Mouse (Mus musculus): ENCODE data around the gene Pcgf2. TPM values are rescaled to one million over a fixed set of nuclear protein-coding genes. Genes with fewer than 3 reads are reported as not detected.
A peak's percentile ranks its signal among the peaks of the same experiment; 100 is the strongest.
"Not testable (repeated sequence)": the region's sequence is repeated elsewhere in the genome, so short reads cannot be mapped to it uniquely, and the experiment has no call there.

Pcgf2 gene
- polyA plus RNA-seq, 1 experiment = 0.35 TPM

DNA sequence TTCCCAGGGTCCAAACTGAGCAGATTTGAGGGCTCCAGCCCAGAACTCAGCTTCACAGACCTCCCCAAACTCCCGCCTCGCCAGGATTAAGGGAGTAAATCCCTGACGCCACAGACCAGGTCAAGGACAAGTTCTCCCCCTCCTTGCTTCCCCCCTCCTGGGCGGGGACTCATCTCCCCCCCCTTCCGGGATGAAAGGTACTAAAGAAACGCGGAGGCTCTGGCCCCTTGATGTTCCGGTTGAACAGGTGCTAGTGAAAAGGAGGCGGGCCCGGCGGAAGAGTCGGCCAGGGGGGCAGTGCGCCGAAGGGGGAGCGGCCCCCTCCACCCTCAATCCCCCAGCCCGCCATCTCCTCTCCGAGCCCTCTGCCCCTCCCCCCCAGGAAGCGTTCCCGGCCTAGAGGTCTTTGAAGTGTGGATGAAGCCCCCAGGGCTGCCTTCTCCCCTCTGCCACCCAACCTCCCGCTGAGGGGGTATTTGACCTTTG is 38.6 kb downstream of the Pcgf2 start:
- Histone ChIP-seq H3K9me3 (ENCODE audit: control insufficient read depth, low read length) (peaks cover 7% of the 10 kb centered on the region; the same call in 1 of the 2 replicates), H3K4me1 (ENCODE audit: control insufficient read depth) (peaks cover 14% of the 10 kb centered on the region), H3K27me3 (ENCODE audit: control insufficient read depth) (peaks cover 88% of the 10 kb centered on the region), H3K36me3 (ENCODE audit: control insufficient read depth) (peaks cover 3% of the 10 kb centered on the region; the same call in 1 of the 2 replicates), H3K4me3 (replicated peaks) (no peak overlapping the region)
- TF ChIP-seq TAL1 (IDR thresholded peaks at IDR 0.05; ENCODE audit: low read length) (no peak), GATA1 (IDR thresholded peaks at IDR 0.05; ENCODE audit: low read length) (no peak)

DNA sequence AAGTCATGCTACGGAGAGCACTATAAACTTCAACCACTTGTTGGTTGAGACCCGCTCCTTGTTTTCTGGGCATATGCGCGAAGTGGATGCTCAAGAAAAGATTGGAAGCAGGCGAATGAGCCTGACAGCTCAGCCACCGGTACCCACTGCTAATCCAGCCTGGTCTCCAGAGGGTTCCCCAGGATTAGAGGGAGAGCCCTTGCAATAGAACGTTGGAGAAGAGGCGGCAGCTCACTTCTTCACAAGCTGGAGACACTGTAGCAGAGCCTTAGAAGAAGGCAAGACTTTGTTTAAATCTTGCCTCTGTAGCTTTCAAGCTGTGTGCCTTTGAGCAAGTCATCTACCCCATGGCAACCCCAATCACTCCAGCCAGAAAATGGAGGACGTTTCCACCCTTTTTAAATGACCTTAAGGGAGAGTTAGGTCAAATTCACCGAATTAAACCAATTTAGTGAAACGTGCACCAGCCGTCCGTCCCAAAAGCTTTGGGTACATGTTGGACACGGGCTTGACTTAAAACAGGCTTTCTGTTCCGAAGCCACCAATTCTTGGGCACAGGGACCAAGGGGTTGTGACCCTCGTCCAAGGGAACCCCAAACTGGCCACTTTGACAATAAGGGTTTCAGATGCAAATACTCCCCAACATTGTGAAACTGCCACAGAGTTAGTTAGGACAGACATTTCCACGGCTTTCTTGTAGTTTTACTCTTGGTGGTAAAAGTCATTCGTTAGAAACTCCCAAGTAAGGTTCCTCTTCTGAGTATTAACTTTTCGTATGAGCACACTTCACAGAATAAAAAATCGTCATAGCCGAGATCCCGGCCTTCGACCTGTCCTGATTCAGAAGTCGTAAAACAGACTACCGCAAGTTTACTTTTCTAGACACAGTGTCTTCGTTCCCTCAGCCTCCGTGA is 39.3 kb downstream of the Pcgf2 start:
- Histone ChIP-seq H3K27me3 (ENCODE audit: control insufficient read depth) (peaks cover 82% of the 10 kb centered on the region), H3K9me3 (ENCODE audit: control insufficient read depth, low read length) (peaks cover 7% of the 10 kb centered on the region; the same call in 1 of the 2 replicates), H3K36me3 (ENCODE audit: control insufficient read depth) (peaks cover 3% of the 10 kb centered on the region; the same call in 1 of the 2 replicates), H3K4me1 (ENCODE audit: control insufficient read depth) (peaks cover 14% of the 10 kb centered on the region), H3K4me3 (replicated peaks) (peak overlapping the region; percentile 62)
- no peak for TF ChIP-seq TAL1 (IDR thresholded peaks at IDR 0.05; ENCODE audit: low read length)
- TF ChIP-seq GATA1 (IDR thresholded peaks at IDR 0.05; ENCODE audit: low read length) = no peak

DNA sequence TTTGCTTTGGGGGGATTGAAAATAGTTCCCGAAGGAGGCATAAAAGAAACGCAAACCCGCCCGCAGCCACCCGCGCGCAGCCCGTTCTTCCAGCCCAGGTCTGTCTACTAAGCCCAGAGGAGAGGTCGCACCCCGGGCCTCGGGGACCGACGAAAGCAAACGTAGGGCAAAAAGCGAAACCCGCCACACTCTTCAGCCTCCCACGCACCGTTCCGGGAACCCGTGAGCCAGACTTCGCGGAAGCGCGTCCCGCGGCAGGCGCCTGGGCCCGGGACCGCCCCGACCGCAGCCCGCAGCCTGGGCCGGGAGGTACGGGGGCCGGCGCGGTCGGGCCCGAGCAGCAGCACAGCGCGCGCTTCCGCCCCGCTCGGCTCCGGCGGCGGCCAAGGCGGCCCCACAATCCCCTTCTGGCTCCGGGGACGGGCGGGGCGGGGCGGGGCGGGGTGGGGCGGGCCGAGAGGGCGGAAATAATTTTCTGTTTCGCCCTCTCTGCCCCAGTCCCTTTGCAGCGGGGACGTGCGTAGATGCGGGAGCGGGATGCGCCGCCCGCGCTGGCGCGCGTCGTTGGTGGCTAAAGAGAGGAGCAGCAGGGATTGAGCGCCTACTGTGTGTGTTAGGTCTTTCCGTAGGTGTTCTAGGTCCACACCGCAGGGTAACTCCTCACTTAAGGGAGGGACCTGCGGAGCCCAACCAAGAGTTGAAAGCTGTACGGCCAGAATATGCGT is 40.1 kb downstream of the Pcgf2 start:
- peaks cover 4% of the 10 kb centered on the region; the same call in 1 of the 2 replicates for H3K9me3 ChIP-seq (ENCODE audit: control insufficient read depth, low read length)
- peaks cover 14% of the 10 kb centered on the region for H3K4me1 ChIP-seq (ENCODE audit: control insufficient read depth)
- H3K36me3 ChIP-seq (ENCODE audit: control insufficient read depth) = no peaks in the 10 kb centered on the region
- TF ChIP-seq TAL1 (IDR thresholded peaks at IDR 0.05; ENCODE audit: low read length) (no peak), GATA1 (IDR thresholded peaks at IDR 0.05; ENCODE audit: low read length) (no peak)
- H3K27me3 ChIP-seq (ENCODE audit: control insufficient read depth) = peaks cover 74% of the 10 kb centered on the region
- peak overlapping the region; percentile 62 for H3K4me3 ChIP-seq (replicated peaks)

DNA sequence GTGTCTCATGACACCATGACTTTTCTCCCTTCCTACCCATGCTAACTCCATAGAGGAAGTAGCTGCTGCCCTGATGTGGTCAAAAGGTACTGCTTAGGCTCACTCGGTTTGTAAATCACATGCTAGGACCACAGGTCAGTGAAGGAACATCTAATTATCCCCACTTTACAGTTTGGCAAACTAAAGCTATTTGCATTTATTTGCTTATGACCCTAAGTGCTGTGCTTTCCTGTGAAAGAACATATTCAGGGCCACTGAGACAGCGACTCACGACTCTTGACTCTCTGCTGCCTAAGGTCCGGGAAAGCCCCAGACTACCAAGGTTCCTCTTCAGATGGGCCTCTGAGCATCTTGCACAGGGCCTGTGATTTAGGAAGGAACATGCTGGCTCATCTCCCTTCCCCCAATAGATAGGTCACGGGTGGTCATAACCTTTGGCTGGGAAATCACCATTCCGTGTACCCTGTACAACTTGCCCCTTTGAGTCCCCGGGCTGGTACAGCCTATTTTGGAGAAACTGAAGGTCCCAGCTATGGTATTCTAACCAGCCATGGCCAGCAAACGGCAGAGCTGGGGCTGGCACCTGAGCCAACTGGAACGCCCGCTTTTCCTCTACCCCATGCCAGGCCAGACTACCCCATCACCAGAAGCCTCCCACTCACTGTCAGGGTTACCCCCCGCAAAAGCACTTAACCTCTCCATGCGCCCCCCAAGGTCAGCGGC is 40.9 kb downstream of the Pcgf2 start:
- Histone ChIP-seq H3K4me1 (ENCODE audit: control insufficient read depth) (peaks cover 14% of the 10 kb centered on the region), H3K4me3 (replicated peaks) (peak overlapping the region; percentile 62), H3K9me3 (ENCODE audit: control insufficient read depth, low read length) (peaks cover 4% of the 10 kb centered on the region; the same call in 1 of the 2 replicates), H3K27me3 (ENCODE audit: control insufficient read depth) (peaks cover 66% of the 10 kb centered on the region), H3K36me3 (ENCODE audit: control insufficient read depth) (no peaks in the 10 kb centered on the region)
- TF ChIP-seq TAL1 (IDR thresholded peaks at IDR 0.05; ENCODE audit: low read length) (no peak), GATA1 (IDR thresholded peaks at IDR 0.05; ENCODE audit: low read length) (no peak)

DNA sequence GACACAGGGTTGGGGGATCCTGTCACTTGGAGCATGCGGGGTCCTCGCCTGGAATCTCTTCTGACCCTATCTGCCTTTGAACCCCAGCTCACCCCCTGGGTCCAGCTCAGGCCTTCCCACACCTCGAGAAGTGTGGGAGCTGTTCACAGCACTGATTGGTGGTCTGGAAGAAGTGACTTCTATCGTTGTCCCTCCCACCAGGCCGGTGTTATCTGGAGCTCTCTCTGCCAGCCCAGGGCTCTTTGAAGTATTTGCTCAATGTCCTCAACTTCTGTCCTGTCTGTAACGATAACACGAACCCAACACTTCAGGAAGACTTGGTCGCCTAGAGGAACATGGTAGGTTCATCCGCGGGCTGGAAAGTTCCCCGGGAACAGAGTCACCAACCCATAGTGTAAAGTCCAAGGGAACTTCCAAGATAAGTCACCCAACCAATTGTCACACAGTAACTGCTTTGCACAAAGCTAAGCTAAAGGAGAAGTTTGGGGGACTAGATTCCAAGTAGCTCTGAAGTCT is 41.5 kb downstream of the Pcgf2 start:
- Histone ChIP-seq H3K4me3 (replicated peaks) (no peak overlapping the region), H3K4me1 (ENCODE audit: control insufficient read depth) (peaks cover 14% of the 10 kb centered on the region), H3K27me3 (ENCODE audit: control insufficient read depth) (peaks cover 60% of the 10 kb centered on the region), H3K9me3 (ENCODE audit: control insufficient read depth, low read length) (peaks cover 4% of the 10 kb centered on the region; the same call in 1 of the 2 replicates), H3K36me3 (ENCODE audit: control insufficient read depth) (no peaks in the 10 kb centered on the region)
- TF ChIP-seq GATA1 (IDR thresholded peaks at IDR 0.05; ENCODE audit: low read length) (no peak), TAL1 (IDR thresholded peaks at IDR 0.05; ENCODE audit: low read length) (no peak)

DNA sequence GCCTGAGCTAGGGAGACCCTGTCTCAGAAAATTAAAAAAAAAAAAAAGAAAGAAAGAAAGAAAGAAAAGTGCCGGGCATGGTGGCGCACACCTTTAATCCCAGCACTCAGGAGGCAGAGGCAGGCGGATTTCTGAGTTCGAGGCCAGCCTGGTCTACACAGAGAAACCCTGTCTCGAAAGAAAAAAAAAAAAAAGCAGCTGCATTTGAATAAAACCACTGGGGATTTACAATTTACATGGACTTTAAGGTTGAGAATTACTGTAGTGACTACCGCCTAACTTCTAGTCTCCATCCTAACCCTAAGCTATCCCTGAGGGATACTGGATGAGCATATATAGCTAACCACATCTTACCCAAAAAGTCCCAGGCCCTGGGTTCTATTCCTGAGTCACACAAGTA is 42.3 kb downstream of the Pcgf2 start:
- Histone ChIP-seq H3K4me1 (ENCODE audit: control insufficient read depth) (peaks cover 14% of the 10 kb centered on the region), H3K27me3 (ENCODE audit: control insufficient read depth) (peaks cover 52% of the 10 kb centered on the region)
- H3K36me3 ChIP-seq (ENCODE audit: control insufficient read depth); H3K4me3 ChIP-seq (replicated peaks); H3K9me3 ChIP-seq (ENCODE audit: control insufficient read depth, low read length): not testable (repeated sequence)

DNA sequence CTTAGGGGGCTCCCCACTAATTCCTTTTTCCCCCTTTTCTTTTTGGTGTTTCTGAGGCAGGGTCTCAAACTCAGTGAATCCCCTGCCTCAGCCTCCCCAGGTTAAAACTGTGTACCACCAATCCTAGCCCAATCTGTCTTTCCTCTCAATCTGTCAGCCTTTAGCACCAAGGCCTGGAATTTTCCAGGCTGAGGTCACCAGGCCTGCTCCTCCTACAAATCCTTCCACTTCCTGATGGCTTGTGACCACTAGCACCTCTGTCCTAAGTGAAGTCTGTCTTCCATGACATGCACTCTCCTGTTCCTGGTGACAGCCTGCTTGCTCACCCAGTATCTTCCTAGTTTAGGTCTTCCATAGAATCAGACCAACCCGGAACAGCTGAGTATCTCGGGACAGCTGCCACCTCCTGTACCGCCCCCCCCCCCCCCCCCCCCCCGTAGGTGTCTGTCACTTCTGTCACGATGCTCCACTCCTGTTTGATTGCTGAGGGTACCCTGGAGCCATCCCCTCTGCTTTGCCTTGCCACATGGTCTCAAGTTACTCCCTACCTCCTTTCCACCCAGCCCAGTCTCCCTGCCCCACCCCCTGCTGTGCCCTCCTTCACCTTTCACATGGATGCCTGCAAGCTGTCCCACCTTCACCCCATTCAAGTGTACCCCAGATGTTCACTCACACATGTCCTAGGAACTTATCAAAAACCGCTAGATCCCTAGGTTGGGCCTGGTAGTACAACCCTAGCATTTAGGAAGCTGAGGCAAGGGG is 42.9 kb downstream of the Pcgf2 start:
- no peak for TF ChIP-seq GATA1 (IDR thresholded peaks at IDR 0.05; ENCODE audit: low read length)
- no peak for TF ChIP-seq TAL1 (IDR thresholded peaks at IDR 0.05; ENCODE audit: low read length)

More for the DNA sequence above, 42.9 kb downstream of the Pcgf2 start:
- H3K9me3 ChIP-seq (ENCODE audit: control insufficient read depth, low read length) = peaks cover 7% of the 10 kb centered on the region; the same call in 1 of the 2 replicates
- H3K27me3 ChIP-seq (ENCODE audit: control insufficient read depth) = peaks cover 46% of the 10 kb centered on the region
- peaks cover 14% of the 10 kb centered on the region for H3K4me1 ChIP-seq (ENCODE audit: control insufficient read depth)
- H3K4me3 ChIP-seq (replicated peaks) = no peak overlapping the region
- no peaks in the 10 kb centered on the region for H3K36me3 ChIP-seq (ENCODE audit: control insufficient read depth)

All from erythroblast, embryonic 14.5 days (primary cell).